Mouse (Mus musculus) megakaryocyte-erythroid progenitor cell, adult 5 weeks (primary cell): ENCODE measurements around the gene Foxp4. TPM values are rescaled to one million over a fixed set of nuclear protein-coding genes. Genes with fewer than 3 reads are reported as not detected.

Experiments used
- polyA plus RNA-seq: library from polyadenylated mRNA; stranded (reverse); fragments of >175 nt; gene quantifications from 2 replicates; pipeline ENCODE4 v1.2.3, GENCODE M21; 2012

The Foxp4 gene
- polyA plus RNA-seq = 178 and 199 TPM in 2 replicates

GRCm38 (mm10) chr17:47924383-47925339 lies at the start of gene Foxp4:
Gene Foxp4, minus strand, starts transcription at chr17:47924645.

DNA sequence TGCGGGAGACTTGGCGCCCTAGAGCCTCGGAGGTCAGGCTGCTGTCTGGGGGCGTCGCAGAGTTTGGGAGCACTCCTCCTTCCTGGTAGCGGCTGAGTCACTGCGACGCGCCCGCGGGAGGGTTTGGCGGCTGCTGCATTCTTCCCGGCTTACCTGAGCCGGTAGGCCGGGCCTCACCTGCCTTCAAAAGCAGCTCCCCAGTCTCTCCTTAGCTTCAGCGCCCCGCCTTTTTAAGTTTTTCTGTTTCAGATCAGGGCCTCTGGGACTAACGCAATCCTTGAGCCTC lies 90.0 kb downstream of the Foxp4 start, which contains the start of gene Mdfi:
Mdfi (minus strand) TSS at position 210 of the 286 bp plus-strand sequence.

Other genes with a start within 250 kb of the Foxp4 start
- gene Tomm6, start 236.3 kb downstream of the Foxp4 start, polyA plus RNA-seq = 265 and 272 TPM in 2 replicates
- gene Frs3, start 235.6 kb downstream of the Foxp4 start, polyA plus RNA-seq = 3.2 and 4.0 TPM in 2 replicates
- 0.04 and 0.32 TPM in 2 replicates for gene Gm21981, start 230.2 kb downstream of the Foxp4 start, polyA plus RNA-seq
- gene Prickle4, start 229.9 kb downstream of the Foxp4 start, polyA plus RNA-seq = 5.1 and 5.2 TPM in 2 replicates
- gene Pgc, start 197.8 kb downstream of the Foxp4 start, polyA plus RNA-seq = not detected in 2 replicates
- gene Tfeb, start 187.6 kb downstream of the Foxp4 start, polyA plus RNA-seq = 47.8 and 63.1 TPM in 2 replicates
- 36.8 and 50.0 TPM in 2 replicates for gene Mdfi, start 90.0 kb downstream of the Foxp4 start, polyA plus RNA-seq
- not detected in 2 replicates for gene 1700122O11Rik, start 113.6 kb upstream of the Foxp4 start, polyA plus RNA-seq
- gene 1700067P10Rik, start 164.7 kb upstream of the Foxp4 start, polyA plus RNA-seq = not detected in 2 replicates
- gene 9830107B12Rik, start 221.6 kb upstream of the Foxp4 start, polyA plus RNA-seq = 0.03 and 0.05 TPM in 2 replicates
- 0.18 and 0.81 TPM in 2 replicates for gene A530064D06Rik, start 242.6 kb upstream of the Foxp4 start, polyA plus RNA-seq